Mouse (Mus musculus): ENCODE measurements around the gene Gbf1. TPM values are rescaled to one million over a fixed set of nuclear protein-coding genes. Genes with fewer than 3 reads are reported as not detected.

The Gbf1 gene
- total and polyA plus RNA-seq, 3 experiments = 8.6 to 26.1 (median 18.7) TPM

DNA sequence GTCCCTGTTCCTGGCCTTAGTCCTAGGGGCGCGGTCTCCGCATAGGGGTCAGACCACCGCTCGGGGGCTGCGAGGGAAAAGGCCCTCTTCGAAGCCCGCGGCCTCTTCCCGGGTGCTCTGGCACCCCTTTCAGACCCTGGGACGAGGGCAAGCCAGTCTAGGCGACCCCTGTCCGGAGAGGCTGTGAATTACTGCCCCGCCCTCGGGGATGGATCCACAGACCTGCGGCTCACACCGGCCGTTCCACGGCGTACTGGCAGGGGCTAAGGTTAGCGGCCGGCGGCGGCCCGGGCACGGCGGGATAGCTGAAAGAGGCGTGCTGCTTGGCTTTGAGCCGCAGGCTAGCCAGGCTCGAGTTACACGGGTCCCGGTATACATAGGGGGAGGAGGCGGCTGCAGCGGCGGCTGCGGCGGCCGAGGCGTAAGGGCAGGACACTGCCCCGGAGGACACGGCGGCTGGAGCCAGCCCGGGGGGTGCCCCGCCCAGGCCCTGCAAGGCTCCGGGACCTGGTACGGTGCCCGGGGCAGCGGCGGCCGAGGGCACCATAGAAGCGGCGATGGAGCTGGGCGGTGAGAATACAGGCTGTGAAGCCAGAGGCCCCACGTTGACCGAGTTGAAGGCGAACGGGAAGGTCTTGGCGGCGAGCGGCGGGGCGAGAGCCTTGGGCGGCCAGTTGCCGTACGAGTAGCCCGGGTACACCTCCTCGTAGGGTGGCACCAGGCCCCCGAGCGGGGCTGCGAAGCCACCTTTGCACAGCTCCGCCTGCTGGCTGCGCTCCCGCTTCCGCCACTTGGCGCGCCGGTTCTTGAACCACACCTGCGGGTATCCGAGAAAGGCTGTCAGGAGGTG lies 16.3 kb upstream of the Gbf1 start:
- Histone ChIP-seq H3K4me1 (ENCODE audit: control insufficient read depth in 1 of 2, insufficient read depth in 2 of 2) (peaks cover 2 to 23% of the 10 kb centered on the region in 2 experiments; a peak in 2 of 4 replicates), H3K9me3 (replicated peaks; ENCODE audit: low read length) (no peaks in the 10 kb centered on the region), H3K9ac (ENCODE audit: insufficient read depth, low read depth) (no peak overlapping the region), H3K27me3 (replicated peaks) (peaks cover 82% of the 10 kb centered on the region), H3K36me3 (replicated peaks in 1 of 2; ENCODE audit: control insufficient read depth in 1 of 2, insufficient read depth in 1 of 2, low read length in 1 of 2) (no peaks in the 10 kb centered on the region), H3K4me2 (ENCODE audit: insufficient read depth, low read depth, poor library complexity, severe bottlenecking) (peak overlapping the region; percentile 75), H3K79me2 (replicated peaks; ENCODE audit: control insufficient read depth, extremely low read depth, insufficient read depth, poor library complexity, severe bottlenecking) (no peaks in the 10 kb centered on the region), H3K4me3 (replicated peaks in 1 of 3; ENCODE audit: low read depth in 2 of 3, low read length in 2 of 3, poor library complexity in 1 of 3) (peak overlapping the region in 2 of 3 experiments; percentile 40 to 56), H3K27ac (ENCODE audit: insufficient read depth, low read depth) (no peak overlapping the region)
- TF ChIP-seq RAD21 (IDR thresholded peaks at IDR 0.05; ENCODE audit: low read depth, low read length) = peak; percentile 2
- TF ChIP-seq ELF1 (IDR thresholded peaks at IDR 0.05; ENCODE audit: low read depth, low read length) = peak; percentile 63
- peak; percentile 30; the same call in 1 of the 2 replicates for TF ChIP-seq SMC3 (IDR thresholded peaks at IDR 0.05; ENCODE audit: low read depth, low read length)
- no peak for TF ChIP-seq IRF4 (IDR thresholded peaks at IDR 0.05; ENCODE audit: low read depth, low read length)
- peak; percentile 94 for TF ChIP-seq UBTF (IDR thresholded peaks at IDR 0.05; ENCODE audit: low read depth, low read length)
- no peak for TF ChIP-seq ETS1 (conservative IDR thresholded peaks at IDR 0.05; ENCODE audit: low read depth, low read length)
- no peak for TF ChIP-seq NELFE (IDR thresholded peaks at IDR 0.05; ENCODE audit: low read depth, low read length)
- TF ChIP-seq MXI1 (IDR thresholded peaks at IDR 0.05; ENCODE audit: low read depth, low read length) = peak; percentile 0; the same call in 1 of the 2 replicates
- TF ChIP-seq ZNF384 (IDR thresholded peaks at IDR 0.05; ENCODE audit: low read depth, low read length) = no peak
- TF ChIP-seq CTCF (conservative IDR thresholded peaks at IDR 0.05 in 1 of 2, IDR thresholded peaks at IDR 0.05 in 1 of 2; ENCODE audit: low read depth in 2 of 2, low read length in 2 of 2) = peak in 1 of 2 experiments; percentile 68; a peak in 2 of 4 replicates
- TF ChIP-seq MAX (IDR thresholded peaks at IDR 0.05; ENCODE audit: low read length) = peak; percentile 15; the same call in 1 of the 2 replicates
- in situ Hi-C loops (cut with MboI; ENCODE audit: low pct_ligation_motif_present, low pct_unique_long_range_greater_than_20kb, low sequenced_read_pairs) (loop anchor here (5.0 to 10.0 kb wide), 2 partner anchors 121 to 229 kb away; no protein-coding TSS in a partner anchor), dilution Hi-C loops (cut with MboI; ENCODE audit: extremely low pct_ligation_motif_present, extremely low pct_unique_long_range_greater_than_20kb, low sequenced_read_pairs) (no loop called here)
- DNase-seq (ENCODE audit: extremely low read depth) = peak; percentile 45

DNA sequence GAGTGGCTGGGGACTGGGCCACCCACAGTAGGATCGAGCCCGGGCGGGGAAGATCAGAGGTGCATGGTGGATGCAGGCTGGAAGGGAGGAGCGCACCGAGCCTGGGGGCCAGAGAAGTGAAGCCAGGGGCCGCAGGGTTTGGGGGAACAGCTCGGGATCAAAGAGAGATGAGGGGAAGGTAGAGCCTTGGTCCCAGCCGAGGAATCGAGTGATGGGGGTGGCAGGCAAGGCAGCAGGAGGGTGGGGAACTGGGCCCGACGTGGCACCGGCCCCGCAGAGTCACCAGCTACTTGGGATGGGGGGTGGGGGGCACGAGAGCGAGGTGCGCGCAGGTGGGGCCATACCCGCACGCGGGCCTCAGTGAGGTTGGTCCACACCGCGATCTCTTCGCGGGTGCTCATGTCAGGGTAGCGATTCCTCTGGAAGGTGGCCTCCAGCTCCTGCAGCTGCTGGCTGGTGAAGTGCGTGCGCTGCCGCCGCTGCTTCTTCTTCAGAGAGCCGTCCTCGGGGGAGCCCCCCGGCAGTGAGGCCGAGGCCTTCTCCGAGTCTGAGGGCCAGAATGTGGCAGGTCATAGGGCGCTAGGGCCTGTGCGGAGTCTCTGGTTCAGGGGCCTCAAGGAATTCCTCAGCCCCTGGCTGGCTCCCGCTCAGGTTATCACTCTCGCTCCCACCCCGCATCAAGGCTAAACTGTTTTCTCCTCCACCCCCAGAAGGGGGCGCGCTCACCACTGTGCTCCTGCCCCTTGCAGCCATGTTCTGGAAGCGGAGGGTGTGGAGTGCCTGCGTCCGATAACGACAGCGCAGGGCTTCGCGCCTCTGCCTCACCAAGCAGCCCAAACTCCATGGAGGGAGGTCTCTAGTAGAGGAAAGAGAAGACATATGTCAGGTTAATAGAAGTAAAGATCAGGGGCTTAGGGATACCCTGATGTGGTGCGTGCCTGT lies 15.4 kb upstream of the Gbf1 start:
- TF ChIP-seq CTCF (conservative IDR thresholded peaks at IDR 0.05 in 1 of 2, IDR thresholded peaks at IDR 0.05 in 1 of 2; ENCODE audit: low read depth in 2 of 2, low read length in 2 of 2) (peak; percentile 46 to 85), MXI1 (IDR thresholded peaks at IDR 0.05; ENCODE audit: low read depth, low read length) (peak; percentile 10; the same call in 1 of the 2 replicates), EP300 (IDR thresholded peaks at IDR 0.05; ENCODE audit: low read length) (no peak), BHLHE40 (IDR thresholded peaks at IDR 0.05; ENCODE audit: low read depth, low read length) (no peak; the same call in 1 of the 2 replicates), MAFK (IDR thresholded peaks at IDR 0.05; ENCODE audit: insufficient replicate concordance, low read length) (no peak), MAX (IDR thresholded peaks at IDR 0.05; ENCODE audit: low read length) (peak; percentile 46; the same call in 1 of the 2 replicates), SMC3 (IDR thresholded peaks at IDR 0.05; ENCODE audit: low read depth, low read length) (peak; percentile 71), RAD21 (IDR thresholded peaks at IDR 0.05; ENCODE audit: low read depth, low read length) (peak; percentile 51), CHD2 (IDR thresholded peaks at IDR 0.05; ENCODE audit: low read length) (no peak)
- Histone ChIP-seq H3K4me3 (replicated peaks in 1 of 3; ENCODE audit: low read depth in 2 of 3, low read length in 2 of 3, poor library complexity in 1 of 3) (peak overlapping the region in 2 of 3 experiments; percentile 40 to 56), H3K4me1 (ENCODE audit: control insufficient read depth in 1 of 2, insufficient read depth in 2 of 2) (peaks cover 0 to 23% of the 10 kb centered on the region in 2 experiments; a peak in 2 of 4 replicates), H3K27me3 (replicated peaks) (peaks cover 88% of the 10 kb centered on the region), H3K4me2 (ENCODE audit: insufficient read depth, low read depth, poor library complexity, severe bottlenecking) (peak overlapping the region; percentile 75), H3K9ac (ENCODE audit: insufficient read depth, low read depth) (no peak overlapping the region), H3K79me2 (replicated peaks; ENCODE audit: control insufficient read depth, extremely low read depth, insufficient read depth, poor library complexity, severe bottlenecking) (no peaks in the 10 kb centered on the region), H3K36me3 (replicated peaks in 1 of 2; ENCODE audit: control insufficient read depth in 1 of 2, insufficient read depth in 1 of 2, low read length in 1 of 2) (no peaks in the 10 kb centered on the region), H3K27ac (ENCODE audit: insufficient read depth, low read depth) (no peak overlapping the region), H3K9me3 (replicated peaks; ENCODE audit: low read length) (no peaks in the 10 kb centered on the region)
- in situ Hi-C loops (cut with MboI; ENCODE audit: low pct_ligation_motif_present, low pct_unique_long_range_greater_than_20kb, low sequenced_read_pairs) = loop anchor here (5.0 to 10.0 kb wide), 2 partner anchors 120 to 228 kb away; no protein-coding TSS in a partner anchor
- dilution Hi-C loops (cut with MboI; ENCODE audit: extremely low pct_ligation_motif_present, extremely low pct_unique_long_range_greater_than_20kb, low sequenced_read_pairs) = no loop called here
- peak; percentile 71 for DNase-seq (ENCODE audit: extremely low read depth)
